Mouse (Mus musculus): ENCODE results near the gene Tnfrsf17.

DNA sequence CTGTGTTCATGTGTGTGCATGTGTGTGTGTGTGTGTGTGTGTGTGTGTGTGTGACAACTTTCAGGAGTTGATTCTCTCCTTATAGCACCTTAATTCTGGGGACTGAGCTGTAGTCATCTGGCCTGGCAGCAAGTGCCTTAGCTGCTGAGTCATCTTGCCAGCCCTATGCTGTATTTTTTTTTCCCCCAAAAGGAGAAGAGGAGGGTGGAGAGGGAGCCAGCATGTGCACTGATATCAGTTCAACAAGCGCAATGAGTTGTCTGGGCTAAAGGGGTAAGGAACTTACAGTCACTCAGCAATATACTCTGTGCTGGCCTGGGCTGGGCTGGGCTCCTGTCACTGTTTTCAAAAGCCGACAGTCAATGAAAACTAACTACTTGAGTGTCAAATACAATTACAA lies 43.0 kb upstream of the Tnfrsf17 start:
- TF ChIP-seq CTCF (IDR thresholded peaks at IDR 0.05; ENCODE audit: control insufficient read depth, insufficient read depth, low read length) (no peak), POLR2A (IDR thresholded peaks at IDR 0.05; ENCODE audit: borderline replicate concordance, control insufficient read depth, low read depth, low read length) (no peak)

All from bone marrow, adult 2 months (tissue).